11 mouse cellular contexts compared by ENCODE assay signal in the genomic region with DNA sequence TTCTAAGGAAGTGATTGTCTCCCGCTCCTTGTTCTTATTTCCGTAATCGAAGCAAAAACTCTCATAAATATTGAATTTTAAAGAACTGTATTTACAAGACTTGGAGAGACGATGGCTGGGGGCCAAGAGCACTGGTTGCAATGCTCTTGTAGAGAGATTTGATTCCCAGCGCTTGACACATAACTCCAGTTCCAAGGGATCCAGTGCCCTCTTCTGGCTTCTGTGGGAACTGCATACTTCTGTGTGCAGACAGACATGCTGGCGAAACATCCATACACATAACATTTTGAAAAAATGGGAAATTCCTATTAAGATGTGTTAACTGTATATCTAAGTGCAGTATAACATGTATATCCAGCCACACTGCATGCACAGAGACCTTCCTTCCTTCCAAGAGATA.
DNase-seq lines count a peak whose midpoint lies in the region; ATAC-seq and TF ChIP-seq lines count a peak whose summit lies in the region.
"Had no signal": no experiment of that assay in that cellular context is flagged by ENCODE, and none has a peak within 500 bp of the region (broad histone marks: within the 10 kb centered on the region; RNA-seq: fewer than 3 reads in every experiment).

No protein-coding gene starts in this region.

- TF ChIP-seq POLR2A in kidney, adult 2 months (IDR thresholded peaks at IDR 0.05; ENCODE audit: low read depth, low read length) = no peak
- no peak for TF ChIP-seq POLR2A in lung, adult 2 months (IDR thresholded peaks at IDR 0.05; ENCODE audit: borderline replicate concordance, extremely low read depth, low read depth, low read length)

- H3K27ac ChIP-seq in kidney, adult 2 months (ENCODE audit: insufficient read depth, low read depth, low read length) = no peak overlapping the region
- H3K27ac ChIP-seq: heart, embryonic 10.5 days; hindbrain, embryonic 13.5 days; limb, embryonic 15.5 days had no signal

- no peaks in the 10 kb centered on the region; the same call in 1 of the 2 replicates for H3K27me3 ChIP-seq in kidney, adult 2 months (replicated peaks; ENCODE audit: control insufficient read depth, insufficient read depth, low read length)
- no peaks in the 10 kb centered on the region for H3K27me3 ChIP-seq in G1E (ENCODE audit: insufficient read depth, low read length)
- H3K27me3 ChIP-seq: hindbrain, embryonic 13.5 days; limb, embryonic 15.5 days had no signal

- 96% methylated on average over 6 of the region's 6 CpGs for WGBS in kidney, adult 2 months
- 88% methylated on average over 6 of the region's 6 CpGs for WGBS in lung, adult 2 months

- TF ChIP-seq CTCF in kidney, adult 2 months (conservative IDR thresholded peaks at IDR 0.05; ENCODE audit: insufficient read depth, insufficient read length, low read depth, low read length) = no peak
- no peak for TF ChIP-seq CTCF in lung, adult 2 months (IDR thresholded peaks at IDR 0.05; ENCODE audit: insufficient read depth, low read length)
- TF ChIP-seq CTCF in G1E (IDR thresholded peaks at IDR 0.05; ENCODE audit: low read depth, low read length) = 0 out of 2 replicates have a peak, but pooled peaks have one; percentile 12

- peaks cover 16% of the 10 kb centered on the region for H3K9me3 ChIP-seq in G1E (replicated peaks)
- H3K9me3 ChIP-seq: heart, embryonic 10.5 days; hindbrain, embryonic 13.5 days; limb, embryonic 15.5 days had no signal

- H3K36me3 ChIP-seq in kidney, adult 2 months (ENCODE audit: control insufficient read depth, insufficient read depth, low read length) = no peaks in the 10 kb centered on the region
- H3K36me3 ChIP-seq in G1E (replicated peaks) = no peaks in the 10 kb centered on the region
- H3K36me3 ChIP-seq: heart, embryonic 10.5 days; hindbrain, embryonic 13.5 days; limb, embryonic 15.5 days had no signal

- no peak for ATAC-seq in G1E (ENCODE audit: extremely low read depth, insufficient number of reproducible peaks, low FRiP score, poor library complexity, severe bottlenecking)
- no peak for ATAC-seq in monocyte, adult 5-6 weeks (replicated peaks; ENCODE audit: insufficient number of reproducible peaks, low FRiP score, low TSS enrichment, poor library complexity, severe bottlenecking)

- peak; percentile 2 for DNase-seq in kidney, adult 2 months
- no peak for DNase-seq in kidney, adult 9 months
- DNase-seq in lung, postnatal 10 days = peak; percentile 9
- DNase-seq in lung, adult 2 months = no peak
- DNase-seq in G1E (ENCODE audit: low spot score) = no peak
- DNase-seq in mesoderm, embryonic 11.5 days (ENCODE audit: low read depth, low spot score) = peak; percentile 35
- DNase-seq: thymus, postnatal 25 days had no signal

- no peaks in the 10 kb centered on the region for H3K4me1 ChIP-seq in kidney, adult 2 months (ENCODE audit: control insufficient read depth, insufficient read depth, low read length)
- peaks cover 2% of the 10 kb centered on the region; the same call in 1 of the 2 replicates for H3K4me1 ChIP-seq in lung, adult 2 months (ENCODE audit: control insufficient read depth, insufficient read depth, low read length)
- no peaks in the 10 kb centered on the region for H3K4me1 ChIP-seq in G1E (ENCODE audit: insufficient read depth, low read depth, low read length)
- H3K4me1 ChIP-seq: limb, embryonic 15.5 days had no signal

- H3K4me3 ChIP-seq in kidney, adult 2 months (ENCODE audit: insufficient read depth, low read depth, low read length) = no peak overlapping the region
- H3K4me3 ChIP-seq in lung, adult 2 months (replicated peaks; ENCODE audit: extremely low read depth, low read depth, low read length) = no peak overlapping the region
- no peak overlapping the region for H3K4me3 ChIP-seq in G1E (ENCODE audit: low read depth, low read length)
- H3K4me3 ChIP-seq: heart, embryonic 10.5 days; hindbrain, embryonic 13.5 days; limb, embryonic 15.5 days had no signal

Comparison
In these comparisons a context has a peak if more than half of its experiments do, and no peak if none do; other contexts are left out.
1. DNase-seq: peak in kidney, adult 2 months (single experiment), lung, postnatal 10 days (single experiment) and mesoderm, embryonic 11.5 days (single experiment); none in kidney, adult 9 months (single experiment), lung, adult 2 months (single experiment) and G1E (single experiment).